Mouse (Mus musculus): ENCODE measurements around the gene Tprgl. TPM values are rescaled to one million over a fixed set of nuclear protein-coding genes. Genes with fewer than 3 reads are reported as not detected.
A peak's percentile ranks its signal among the peaks of the same experiment; 100 is the strongest.

The Tprgl gene
- total RNA-seq (2021): 143 and 163 TPM in 2 replicates
- long read RNA-seq, transcript Tprgl-201 (4 exons, 1,724 nt): major isoform, 292 of 320 reads
- long read RNA-seq, partial matches to known transcripts: 8 of 320 reads
- long read RNA-seq, other reads (novel, unspliced or antisense): 13 of 320 reads

DNA sequence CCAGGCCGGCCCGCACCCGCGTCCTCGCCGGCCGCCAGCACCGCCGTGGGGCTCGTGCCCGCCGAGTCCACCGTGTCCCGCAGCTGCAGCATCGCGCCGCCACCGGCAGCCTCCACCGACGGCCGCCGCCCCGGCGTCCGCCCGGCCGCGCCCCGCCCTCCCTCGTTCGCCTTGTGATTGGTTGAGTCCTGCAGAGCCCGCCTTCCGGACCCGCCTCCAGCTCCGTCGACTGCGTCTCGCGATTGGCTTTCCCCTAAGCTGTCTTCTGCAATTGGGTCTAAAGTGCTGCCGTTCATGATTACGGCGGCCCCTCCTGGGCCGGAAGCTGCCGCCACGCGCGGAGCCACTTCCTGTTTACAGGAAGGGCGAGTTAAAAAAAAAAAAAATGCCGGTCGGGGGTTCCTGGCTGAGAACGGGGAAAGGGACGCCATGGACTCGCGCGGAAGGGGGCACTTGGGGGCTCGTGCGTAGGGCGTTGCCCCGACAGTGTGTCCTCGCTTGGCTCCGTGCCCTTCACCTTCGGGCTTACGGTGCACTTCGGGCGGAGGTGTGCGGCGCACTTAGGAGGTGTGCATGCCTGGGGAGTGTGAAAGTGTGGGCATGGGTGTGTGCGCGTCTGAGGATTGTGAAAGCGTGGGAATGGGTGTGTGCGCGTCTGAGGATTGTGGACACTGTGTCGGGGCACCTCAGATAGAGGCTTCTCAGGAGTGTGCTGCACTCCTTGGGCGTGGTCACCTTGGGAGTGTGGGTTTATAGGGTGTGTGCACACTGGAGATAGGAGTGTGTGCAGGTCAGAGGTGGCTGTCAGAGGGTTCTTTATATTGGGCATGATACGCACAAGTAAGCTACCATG, at the start of gene Tprgl:
Tprgl (minus strand) TSS at position 129 of the 853 bp plus-strand sequence.
- DNase-seq: peak; percentile 97

DNA sequence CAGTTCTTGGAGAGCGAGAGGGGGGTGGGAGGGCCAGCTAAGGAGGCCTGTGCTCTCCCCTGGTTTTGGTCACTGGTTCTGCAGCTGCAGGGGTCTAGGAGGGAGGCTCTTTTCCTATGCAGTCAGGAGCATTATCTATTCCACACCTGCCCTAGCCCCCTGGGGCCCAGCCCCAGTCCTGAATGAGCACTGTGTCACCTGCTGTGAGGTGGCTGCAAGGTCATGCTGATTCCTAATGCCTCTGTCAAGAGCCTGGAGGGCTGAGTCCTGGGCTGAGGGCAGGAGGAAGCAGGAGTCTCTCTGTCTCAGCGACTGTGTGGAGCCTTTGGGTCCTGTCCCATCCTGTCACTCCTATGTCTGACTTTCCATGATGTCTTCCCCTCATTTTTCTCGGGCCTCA, 49.4 kb upstream of the Tprgl start:
- DNase-seq: no peak

DNA sequence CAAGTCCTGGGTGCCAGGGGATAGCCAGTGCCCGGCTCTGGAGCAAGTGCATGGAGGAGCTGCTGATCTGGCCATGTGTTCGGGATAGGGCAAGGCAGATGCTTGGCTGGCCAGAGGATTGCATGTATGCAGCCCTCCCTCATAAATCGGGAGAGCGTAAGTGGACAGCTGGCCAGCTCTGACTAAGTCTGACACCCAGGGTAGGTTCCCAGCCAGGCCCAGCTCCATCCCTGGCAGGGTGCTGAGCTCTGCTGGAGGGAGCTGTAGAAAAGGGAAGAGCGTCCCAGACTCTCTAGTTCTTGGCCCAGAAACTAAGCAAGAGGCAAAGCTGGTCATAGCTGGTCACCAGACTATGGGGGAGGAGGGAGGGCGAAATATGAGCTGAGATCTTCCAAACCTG, 48.6 kb upstream of the Tprgl start:
- no peak for DNase-seq

DNA sequence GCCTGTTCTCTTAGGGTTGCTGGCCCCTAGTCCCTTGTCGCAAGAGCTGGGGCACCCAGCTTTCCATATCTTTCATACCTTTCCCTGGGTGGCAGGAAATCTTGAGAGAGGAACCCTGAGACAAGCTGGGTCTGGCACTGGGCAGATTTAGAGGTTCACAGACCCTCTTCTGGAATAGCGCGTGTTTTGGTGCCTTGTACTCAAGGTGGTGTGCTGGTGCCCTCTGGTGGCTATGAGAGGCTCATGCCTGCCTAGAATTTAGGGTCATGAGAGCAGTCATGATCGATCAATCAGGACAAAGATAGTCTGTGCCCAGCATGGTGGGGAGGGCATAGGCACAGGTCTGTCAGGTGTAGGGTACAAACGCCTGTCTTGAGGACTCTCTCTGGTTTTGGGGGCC, 46.8 kb upstream of the Tprgl start:
- DNase-seq: peak; percentile 69

DNA sequence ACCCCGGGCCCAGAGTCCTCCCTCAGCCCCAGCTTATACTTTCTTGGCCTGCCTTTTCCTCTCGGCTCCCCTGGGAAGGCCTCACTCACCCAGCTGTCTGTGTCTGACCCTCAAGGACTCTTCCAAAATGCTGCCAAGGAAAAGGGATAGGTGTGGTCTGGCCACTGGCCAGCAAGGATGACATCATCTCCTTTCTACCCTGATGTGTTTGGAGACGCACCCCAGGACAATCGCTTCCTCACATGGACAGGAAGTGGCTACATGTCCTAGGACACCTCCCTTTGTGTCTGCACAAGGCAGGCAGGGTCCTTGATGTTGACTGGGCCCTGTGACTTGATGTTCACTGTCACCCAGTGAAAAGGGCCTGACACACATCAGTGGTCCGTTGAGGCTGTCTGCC, 44.9 kb upstream of the Tprgl start:
- peak; percentile 50 for DNase-seq

DNA sequence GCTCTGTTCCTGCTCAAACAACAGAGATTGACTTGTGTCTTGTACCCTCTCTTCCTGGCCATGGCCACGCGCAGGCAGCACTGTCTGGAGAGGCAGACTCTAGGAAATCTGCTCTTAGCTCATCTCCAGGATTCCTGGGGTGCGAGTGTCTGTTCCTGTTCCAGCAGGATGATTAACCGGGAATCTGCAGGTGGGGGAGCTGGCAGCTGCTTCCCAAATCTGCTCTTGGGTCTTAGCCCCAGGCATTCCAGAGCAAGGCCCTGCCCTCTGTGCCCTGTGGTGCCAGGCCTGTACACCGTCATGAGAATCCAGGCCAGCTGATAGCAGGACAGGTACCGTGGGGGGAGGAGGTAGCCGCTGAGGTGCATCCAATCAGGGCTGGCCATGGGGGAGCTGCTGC, 44.1 kb upstream of the Tprgl start:
- no peak for DNase-seq

DNA sequence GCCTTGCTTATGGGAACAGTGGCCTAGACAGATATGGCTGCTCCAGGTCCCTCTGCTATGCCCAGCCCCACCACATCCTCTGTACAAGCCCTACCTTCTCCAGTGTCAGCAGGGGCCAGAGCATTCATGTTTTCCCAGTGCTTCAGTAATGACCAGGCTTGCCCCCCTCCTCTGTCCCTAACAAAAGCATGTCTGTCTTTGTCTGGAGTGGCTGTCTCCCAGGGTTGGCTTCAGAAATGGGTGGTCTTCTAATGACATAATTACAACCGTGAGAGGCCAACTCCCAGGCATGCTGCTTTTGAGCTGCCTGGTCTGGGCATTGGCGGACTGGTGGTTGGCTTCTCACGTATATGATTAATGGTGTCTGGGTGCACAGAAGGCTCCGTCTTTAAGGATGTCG, 41.0 kb upstream of the Tprgl start:
- no peak for DNase-seq

DNA sequence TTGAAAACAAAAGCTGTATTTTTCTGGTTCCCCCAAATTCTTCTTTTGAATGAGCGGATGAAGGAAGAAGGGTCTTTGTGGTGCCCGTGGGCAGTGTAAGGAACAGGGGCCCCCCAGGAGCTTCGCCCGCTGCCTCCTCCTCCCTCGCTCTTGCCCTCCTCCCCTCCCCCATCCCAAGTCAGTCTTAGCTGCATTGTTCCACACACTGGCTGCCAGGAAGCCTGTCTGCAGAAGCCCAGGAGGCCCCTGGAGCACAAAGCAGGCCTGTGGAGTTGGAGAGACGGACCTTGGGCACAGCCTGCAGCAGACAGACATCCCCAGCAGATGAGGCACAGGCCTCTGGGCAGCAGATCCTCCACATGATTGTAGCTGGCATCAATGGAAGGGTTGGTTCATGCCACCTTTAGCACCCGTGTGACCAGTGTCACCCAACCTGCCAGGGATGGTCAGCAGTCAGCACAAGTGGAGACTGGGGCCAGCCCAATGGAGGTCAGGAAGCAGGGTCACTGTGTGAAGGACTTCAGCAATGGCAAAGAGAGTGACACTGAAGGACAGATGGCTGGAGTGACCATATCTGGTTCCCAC, 38.0 kb upstream of the Tprgl start:
- DNase-seq: no peak

DNA sequence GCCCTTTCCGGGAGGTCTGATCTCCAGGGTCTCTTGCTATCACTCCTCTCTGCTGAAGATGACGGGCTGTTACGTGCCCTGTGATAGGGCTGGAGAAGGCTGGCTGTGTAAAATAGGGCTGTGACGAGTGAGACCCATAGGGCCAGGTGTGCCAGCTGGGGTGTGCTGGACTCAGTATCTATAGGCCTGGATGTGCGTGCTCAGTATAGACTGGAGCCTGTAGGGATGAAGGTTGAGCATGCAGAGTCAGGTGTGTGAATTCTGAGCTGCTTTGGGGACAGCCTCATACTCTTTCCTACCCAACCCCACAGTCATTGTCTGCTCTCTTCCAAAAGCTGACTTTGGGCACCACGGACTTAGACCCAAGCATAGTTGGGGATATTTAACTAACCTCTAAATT, 37.5 kb upstream of the Tprgl start:
- DNase-seq: no peak

DNA sequence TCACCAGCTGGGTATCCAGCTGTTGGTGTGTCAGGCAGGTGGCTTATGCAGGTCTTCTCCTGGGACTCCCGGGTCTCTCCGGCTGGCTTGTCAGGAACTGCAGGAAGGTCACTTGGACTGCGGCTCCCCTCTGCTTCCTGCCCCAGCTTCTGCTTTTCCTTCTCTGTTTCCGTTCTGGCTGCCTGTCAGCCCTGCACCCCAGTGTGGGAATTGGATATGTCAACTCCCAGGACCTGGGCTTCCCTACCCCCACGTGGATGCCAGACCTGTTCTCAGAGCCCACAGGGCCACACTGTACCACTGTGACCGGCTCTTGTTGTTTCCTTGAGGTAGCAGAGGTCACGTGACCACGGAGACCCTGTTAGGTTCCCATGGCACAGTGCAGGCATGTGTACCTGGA, 28.5 kb upstream of the Tprgl start:
- DNase-seq: no peak

DNA sequence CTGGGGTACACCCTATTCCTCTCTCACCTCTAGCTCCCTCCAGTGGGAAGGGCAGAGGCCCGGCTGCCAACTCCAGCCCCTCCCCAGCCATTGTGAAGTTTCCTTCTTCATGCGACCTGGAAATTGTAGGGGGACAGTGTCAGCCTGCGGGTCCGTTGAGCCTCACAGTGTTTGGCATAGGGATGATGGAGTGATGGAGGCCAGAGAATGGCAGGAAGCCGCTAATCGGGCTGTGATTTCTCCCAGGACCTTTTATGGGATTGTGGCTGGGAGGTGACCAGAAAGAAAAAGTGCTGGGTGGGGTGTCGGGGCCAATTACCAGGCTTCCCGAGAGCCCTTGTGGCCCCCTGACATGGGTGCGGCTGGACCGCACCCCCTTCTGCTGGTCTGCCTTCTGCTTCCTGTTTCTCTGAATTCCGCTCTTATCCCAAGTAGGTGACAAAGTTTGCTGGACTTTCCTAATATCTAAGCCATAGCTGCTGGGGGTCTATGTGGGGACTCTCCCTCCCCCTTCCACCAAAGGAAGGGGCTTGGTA, 25.6 kb upstream of the Tprgl start:
- DNase-seq: no peak

DNA sequence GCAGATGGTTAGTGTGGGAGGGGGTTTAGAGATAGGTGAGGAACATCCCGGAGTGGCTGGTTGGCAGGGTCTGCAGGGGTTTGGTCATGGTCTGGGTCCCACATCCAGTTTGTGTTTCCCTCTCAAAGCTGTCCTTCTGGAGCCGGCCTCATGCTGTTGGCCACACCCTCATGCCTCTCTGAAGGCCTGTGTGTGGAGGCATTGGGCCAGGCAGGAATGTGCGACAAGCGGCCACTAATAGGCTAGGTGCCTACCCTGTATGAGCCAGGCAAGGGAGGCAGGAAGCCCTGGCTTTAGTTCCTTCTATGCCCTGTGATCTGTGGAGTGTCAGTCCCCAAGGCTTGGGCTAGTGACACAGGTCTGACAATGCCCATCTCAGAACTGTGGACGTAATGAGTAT, 24.5 kb upstream of the Tprgl start:
- DNase-seq: no peak

DNA sequence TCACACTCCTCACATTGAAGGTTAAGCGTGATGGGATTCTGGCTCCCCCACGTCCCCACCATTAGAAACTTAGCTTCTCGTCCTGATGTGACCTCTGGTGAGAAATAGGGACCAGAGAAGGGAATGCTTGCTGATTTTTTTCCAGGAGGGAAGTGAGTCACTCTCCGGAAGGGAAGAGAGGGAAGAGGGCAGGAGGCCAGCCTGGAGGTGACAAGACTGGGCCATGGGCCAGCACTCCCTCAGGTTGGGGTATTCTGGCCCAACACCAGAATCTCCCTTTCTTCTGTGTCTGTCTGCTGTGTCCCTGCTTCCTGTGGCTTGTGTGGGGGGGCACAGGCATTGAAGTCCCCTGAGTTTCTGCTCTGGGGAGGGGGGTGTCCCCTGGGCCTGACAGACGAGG, 23.1 kb upstream of the Tprgl start:
- DNase-seq: peak; percentile 28

DNA sequence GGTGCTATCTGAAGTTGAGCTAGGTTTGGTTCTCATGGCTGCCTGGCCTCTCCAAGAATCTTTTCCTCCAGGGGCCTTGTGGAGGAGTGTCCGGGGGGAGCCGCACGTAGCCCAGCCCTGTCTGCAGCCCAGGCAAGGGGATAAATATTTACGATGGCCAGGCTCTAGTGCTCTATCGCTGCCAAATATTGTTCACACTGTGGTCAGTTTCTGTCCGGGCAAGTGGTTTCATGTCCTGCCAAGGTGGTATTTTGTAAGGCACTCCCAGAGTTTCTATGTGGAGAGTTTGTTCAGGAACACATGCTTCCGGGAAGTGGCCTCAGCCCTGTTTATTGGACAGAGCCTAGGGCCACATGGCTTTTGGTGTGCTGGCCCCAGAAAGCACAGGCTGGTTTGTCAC, 20.5 kb upstream of the Tprgl start:
- DNase-seq: no peak

DNA sequence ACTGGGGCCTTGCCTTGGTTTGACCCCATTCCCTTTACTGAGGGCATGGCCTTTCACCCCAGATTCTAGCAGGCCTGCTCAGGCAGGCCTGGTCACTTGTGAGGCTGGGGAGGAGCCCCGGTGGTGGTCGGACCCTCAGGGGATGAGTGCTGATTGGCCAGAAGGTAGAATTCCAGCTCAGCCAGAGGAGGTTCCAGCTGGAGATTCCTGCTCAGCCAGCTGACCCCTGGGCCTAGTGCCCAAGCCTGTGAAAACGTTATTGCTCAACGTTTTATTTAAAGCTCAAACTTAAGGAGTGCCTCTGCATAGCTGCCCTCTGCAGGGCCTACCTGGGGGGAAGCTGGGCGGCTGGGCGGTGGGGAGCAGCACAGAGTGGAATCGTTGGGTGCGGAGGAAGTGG, 16.8 kb upstream of the Tprgl start:
- no peak for DNase-seq

DNA sequence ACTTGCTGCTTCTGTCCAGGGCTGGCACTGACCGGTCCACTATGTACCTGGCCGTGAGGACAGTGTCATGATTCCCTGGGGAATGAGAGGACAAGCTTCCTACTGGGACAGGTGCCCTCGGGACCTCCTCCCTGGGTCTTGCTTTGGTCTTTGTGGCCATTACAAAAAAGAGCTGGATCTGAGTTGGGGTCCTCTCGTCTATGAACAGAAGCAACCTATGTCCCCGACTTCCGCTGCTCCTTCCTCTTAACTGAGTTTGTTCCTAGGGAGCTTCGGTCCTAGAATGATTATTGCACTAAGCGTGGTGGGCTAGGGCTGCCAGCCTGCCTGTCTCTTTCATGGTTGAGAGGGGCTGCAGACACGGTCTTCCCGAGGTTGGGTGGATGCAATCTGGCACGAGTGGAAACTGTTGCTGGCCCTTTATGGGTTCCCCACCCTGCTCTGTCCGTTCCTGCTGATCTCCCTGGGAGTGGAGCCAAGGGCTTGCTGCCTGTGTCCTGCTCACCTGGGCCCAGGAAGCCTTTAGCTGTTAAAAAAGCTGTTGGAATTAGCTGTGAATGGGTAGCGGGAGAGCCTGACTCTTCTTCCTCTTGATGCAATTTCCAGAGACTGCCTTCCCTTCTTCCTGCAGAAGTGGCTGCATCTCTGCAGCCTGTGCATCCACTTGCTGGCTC, 11.6 kb upstream of the Tprgl start:
- DNase-seq: no peak

DNA sequence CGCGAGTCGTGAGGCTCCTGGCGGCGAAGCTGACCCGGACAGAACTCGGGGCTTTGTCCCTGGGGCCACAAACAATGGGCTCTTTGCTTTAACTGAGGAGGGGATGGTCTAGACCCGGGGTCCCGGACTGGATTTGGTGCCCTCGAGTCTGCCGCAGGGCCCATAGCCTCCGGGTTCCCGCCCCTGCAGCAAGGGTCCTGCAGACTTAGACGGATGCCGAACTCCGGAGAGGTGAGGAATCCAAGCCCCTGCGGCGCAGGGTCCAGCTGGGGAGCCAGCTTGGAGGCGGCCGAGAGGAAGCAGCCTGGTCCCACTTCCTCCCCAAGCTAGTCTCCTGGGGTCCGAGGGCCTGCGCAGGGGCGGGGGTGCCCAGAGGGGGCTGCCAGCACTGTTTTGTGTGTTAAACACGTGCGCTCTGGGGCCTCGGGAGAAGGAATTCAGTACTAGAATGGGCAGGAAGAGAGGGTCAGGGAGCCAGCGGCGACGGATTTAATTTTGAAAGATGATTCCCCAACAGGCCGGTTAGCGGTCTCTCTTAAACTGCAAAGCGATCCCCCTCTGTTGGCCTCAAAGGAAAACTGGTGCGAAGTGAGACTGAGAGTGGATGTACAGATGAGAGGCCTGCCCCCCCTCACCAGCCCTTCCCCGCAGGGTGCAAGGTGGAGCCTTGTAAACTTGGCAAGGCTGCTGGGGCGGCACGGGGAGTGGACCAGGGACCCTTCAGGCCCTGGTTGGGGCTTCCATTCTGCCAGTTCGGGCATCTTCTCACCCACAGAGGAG, 10.9 kb upstream of the Tprgl start:
- no peak for DNase-seq

DNA sequence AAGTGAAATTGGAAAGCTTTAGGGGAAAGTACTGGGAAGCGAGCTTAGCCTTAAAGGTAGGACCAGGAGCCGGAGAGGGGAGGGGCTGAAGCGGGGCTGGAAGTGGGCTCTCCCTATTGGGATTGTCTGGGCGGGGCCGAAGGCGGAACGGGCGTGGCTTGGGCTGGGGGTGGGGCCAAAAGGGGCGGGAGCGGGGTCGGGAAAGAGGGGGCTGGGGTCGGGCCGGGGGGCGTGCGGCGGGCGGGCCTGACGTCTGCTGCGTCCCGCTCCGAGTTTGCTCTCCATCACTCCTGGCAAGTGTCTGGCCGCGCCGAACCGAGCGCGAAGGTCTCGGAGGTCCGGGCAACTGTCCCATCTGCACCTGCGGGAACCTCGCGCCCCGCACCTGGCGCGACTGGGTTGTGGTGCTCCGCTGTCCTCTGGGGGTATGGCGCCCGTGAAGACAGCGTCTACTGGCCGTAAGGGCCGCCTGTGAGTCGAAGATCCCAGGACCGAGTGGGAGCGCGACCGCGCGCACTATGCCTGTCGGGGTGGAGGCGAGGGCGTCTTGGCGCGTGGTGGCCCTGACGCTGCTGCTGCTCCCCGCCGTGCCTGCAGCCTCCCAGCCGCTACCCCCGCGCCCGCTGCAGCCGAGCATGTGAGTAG, 10.2 kb upstream of the Tprgl start, which contains the start of gene Megf6:
Megf6 (plus strand) TSS at position 225 of the 645 bp plus-strand sequence.
- no peak for DNase-seq

DNA sequence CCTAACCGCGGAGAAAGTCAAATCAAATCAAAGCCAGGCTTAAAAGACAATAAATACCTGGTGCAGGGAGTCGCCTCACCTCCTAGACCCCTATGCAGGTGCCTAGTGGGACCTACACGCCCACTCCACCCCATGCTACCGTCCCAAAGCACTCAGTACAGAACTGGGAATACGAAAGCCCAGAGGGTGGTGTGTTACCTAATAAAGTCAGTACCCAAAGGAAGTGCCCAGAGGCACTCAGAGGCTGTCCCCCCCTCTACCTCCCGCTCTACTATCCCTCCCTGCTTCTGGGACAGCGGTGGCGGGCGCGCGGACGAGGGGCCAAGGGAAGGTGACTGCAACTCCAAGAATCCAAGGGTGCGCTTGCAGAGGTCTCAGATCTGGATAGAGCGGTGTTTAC, 9.6 kb upstream of the Tprgl start:
- no peak for DNase-seq

DNA sequence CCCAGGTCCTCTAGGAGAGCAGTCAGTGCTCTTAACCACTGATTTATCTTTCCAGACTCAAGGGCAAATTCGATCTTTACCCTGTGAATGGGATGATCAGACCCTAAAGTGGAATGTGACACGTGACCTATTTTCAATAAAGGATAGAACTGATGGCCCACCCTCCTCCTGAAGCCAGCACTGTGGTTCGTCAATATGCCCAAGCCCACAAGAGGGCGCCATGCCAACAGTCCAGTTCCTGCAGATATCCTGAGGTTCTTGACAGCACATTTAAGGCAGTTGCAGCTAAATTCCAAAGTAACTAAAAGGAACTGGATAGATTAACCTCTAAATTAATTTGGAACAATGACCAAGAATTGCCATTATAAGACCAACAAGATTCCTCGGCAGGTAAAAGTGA, 6.6 kb upstream of the Tprgl start:
- peak; percentile 76 for DNase-seq

DNA sequence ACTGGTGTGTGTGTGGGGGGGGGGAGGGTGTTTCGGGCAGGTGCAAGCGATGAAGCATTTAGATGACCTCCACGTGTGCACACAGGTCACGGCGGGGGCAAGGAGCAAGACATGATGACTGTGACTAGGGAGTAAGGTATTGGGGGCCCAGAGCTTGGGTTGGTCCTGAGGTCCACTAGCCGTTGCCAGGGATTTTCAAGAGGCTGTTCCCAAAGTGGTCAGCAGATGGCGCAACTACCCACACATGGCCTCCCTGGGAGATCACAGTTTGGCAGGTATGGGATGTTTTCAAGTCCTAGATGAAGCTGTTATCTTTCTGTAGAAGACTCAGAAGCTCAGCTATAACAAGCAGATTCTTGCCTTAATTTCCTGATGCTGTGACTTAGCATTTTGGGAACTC, 2.8 kb upstream of the Tprgl start:
- DNase-seq: peak; percentile 71
